Mouse (Mus musculus) cerebellum, adult 11 months (tissue): ENCODE results near the gene Rab42.
"Not testable (repeated sequence)": the region's sequence is repeated elsewhere in the genome, so short reads cannot be mapped to it uniquely, and the experiment has no call there.

Experiments
- DNase-seq: peaks from one replicate; pipeline ENCODE4 v3.0.0; 2022

Gene Rab42

GRCm38 (mm10) chr4:132311209-132311608 lies 8.0 kb upstream of the Rab42 start:
- no peak for DNase-seq

DNA sequence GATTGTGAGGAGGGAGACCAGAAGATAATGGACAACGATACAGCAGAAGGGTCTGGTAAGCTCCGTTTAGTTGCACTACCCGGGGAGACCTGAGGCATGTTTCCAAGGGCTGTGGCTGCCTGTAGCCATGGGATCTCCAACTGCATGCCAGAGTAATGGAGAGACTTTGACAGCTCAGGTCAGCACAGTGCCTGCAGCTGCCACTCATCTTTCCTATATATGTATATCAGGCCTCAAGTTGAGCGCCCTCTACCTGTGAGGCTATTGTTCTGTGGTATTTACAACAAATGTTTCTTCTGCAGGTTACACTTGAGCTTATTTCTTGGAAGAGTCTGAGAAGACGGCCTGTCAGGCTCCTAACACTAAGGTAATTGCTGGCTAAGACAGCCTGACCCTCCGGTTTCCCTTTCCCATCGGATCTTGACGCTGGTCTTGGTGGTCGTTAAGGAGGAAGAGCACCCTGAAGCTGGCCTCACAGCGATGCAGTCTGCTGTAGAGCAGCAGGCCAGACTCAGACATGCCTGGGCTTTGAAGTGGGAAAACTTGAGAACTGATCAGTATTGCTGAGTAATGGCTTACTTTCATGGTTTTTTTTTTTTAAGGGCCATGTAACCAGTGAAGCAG lies 6.8 kb upstream of the Rab42 start:
- DNase-seq, result peak; percentile 22

DNA sequence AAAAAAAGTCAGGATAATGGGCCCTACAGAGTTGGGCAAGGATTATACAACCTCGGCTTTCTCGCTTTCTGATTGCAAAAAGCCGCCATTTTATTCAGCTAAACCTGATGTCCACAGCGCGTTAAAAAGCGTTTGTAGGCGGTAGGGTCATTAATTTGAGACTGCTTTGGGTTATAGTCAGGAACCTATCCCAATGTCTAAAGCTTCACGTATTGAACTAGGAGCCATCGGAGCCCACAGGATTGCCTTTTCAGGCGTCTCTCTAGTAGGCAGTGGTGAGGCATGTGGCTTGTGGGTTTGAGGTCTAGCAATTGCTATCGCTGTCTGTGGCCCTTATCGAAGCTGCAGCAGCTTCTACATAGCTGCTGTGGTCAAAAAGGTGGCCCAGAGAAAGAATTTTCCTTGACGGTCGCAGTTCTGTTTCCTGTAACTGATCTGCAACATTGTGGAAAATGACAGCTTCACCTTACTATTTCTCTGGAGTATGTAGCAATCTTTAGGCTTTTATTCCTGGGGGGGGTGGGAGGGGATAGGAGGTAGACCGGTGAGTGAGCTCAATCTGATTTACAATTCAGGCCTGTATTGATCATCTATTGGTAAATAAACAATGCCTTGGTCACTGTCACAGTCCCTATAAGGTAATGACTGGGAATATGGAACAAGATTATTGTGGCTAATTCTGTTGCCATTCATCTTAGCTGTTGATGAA lies 6.1 kb upstream of the Rab42 start:
- DNase-seq, result no peak

GRCm38 (mm10) chr4:132308437-132309139 lies 5.4 kb upstream of the Rab42 start:
- peak; percentile 86 for DNase-seq

GRCm38 (mm10) chr4:132306004-132306403 lies 2.8 kb upstream of the Rab42 start:
- DNase-seq, result no peak

DNA sequence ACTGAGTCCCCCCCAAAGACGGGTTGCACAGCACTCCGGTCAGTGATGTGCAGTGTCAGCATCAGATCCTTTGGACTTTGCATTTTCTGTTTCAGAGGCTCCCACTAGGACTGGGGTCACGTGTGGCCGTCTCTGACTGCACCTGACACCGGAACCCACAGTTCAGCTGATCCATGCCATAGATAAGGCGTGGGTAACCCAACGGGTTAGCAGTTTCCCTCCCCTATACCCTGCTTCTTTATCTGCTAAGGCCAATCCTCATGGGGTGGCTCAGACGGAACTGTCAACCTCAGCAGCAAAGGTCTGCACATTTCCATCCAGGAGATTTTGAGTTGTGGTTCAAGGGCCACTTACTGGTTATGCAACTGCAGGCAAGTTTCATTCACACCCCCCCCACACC lies 2.1 kb upstream of the Rab42 start:
- DNase-seq, result no peak

- DNase-seq, result not testable (repeated sequence)
These were observed 299 bp upstream of the Rab42 start for GRCm38 (mm10) chr4:132303484-132303883.

- DNase-seq, result no peak
These were observed 933 bp downstream of the Rab42 start for GRCm38 (mm10) chr4:132301965-132302938.

DNA sequence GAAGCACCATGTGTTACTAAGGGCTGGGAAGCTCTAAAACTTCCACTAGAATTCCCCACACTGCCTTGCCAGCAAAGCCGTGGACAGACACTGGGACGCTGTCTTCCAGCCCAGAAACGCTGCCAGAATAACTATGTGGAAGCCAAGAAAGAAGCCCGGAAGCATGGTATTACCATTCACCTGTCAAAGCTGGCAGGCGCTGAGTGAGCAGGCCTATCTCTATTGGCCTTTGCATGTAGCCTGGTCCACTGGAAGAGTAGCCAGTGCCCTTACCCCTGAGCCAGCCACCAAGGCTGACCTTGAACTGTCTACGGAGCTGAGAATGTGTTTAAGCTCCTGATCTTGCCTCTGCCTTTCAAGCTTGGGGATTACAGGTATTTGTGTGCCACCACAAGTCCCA lies 1.7 kb downstream of the Rab42 start:
- DNase-seq, result no peak

- DNase-seq, result no peak
These were observed 3.3 kb downstream of the Rab42 start for GRCm38 (mm10) chr4:132299849-132300248.

DNA sequence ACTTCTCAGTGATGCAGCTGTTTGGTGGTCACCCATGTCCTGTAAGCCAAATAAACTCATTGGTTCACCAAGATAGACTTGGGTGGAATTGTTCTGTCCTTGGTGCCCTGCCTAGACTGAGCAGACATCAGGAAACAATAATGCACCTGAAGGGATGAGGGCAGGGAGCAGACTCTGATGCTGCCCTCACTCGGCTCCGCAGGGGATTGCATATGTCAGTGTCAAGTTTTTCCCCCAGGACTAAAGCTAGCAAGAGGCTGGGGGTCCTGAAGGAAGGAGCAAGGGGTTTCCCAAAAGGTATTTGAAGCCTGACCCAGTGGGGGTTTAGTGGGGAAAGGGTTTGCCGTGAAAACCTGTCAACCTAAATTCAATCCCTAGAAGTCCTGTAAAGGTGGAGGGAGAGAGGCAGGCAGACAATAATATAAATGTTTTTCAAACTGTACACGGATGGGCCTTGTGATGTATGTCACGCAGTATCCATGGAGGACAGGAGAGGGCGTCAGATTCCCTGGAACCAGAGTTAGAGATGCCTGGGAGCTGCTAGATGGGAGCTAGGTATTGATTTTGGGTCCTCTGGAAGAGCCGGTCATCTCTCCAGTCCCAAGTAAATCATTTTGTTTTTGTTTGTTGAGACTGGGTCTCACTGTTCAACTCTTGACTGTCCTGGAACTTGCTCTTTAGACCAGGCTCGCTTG lies 7.3 kb downstream of the Rab42 start:
- DNase-seq, result no peak

DNA sequence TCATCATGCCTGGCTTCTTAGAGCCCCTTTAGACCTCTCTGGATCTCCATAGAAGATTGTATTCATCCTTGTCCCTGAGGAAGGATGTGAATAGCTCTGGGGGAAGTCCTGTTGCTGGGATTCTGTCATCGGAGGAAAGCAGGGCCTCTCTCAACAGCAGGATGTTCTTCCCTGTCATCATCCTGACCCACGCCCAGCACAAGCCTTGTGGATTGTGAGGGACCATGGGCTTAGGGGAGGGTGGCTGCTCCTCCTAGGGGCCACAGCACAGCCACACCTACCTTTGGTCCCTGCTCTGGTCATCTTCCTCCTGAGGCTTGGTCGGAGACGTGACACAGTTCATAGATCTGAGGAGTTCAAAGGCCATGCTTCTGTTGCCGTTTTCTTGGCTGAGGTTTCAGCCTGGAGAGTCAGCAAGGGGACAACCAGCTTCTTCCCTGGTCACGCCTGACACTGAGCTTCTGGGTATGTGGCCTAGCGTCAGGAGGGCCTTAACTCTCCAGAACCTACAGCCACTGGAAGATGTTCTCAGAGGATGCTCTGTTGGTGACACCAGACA lies 9.4 kb downstream of the Rab42 start:
- no peak for DNase-seq

DNA sequence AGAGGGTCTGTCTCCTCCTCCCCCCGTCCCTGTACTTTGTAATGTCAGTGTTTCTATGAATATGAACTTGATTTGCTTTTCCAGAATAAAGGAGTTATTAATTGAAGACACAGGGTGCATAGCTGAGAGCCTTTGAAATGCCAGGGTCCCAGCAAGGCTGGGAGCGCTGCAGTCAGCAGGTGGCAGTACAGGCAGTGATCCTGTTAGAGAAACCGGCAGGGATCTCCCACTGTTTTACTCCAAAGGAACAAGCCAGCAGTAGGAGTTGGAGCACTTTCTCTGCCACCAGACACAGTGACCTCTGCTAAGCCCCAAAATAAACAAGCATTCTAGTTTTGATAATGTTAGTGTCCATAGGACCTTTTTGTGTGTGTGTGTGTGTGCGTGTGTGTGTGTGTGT lies 10.2 kb downstream of the Rab42 start:
- DNase-seq, result no peak

DNA sequence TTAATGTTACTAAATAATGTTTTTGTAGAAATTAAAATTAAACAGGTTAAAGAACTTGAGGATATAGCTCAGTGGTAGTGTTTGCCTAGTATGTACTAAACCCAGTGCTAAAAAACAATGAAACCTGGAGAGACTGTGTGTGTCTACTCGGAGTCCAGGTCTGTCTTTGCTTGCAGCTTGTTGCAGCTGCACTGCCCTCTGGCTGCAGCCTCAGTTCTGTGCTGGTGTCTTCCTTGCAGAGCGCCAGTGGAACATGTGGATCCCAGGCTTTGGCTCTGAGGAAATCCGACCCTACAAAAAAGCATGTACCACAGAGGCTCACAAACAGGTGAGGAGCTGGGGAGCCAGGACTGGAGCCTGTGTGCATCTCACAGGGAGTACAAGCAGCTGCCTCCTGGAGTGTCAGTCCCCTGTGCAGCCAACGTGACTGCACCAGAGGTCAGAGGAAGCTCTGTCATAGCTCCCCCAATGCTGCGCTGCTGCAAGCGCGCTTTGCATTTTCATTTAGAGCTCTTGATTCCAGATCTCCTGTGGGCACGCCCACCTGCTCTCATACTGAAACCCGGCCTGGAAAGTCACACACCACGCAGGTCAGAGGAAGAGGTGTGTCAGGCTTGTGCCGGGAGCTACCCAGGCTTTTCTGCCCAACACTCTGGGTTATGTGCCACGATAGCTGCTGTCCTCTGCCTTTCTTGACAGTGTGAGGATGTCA lies 11.4 kb downstream of the Rab42 start:
- no peak for DNase-seq

GRCm38 (mm10) chr4:132291056-132291455 lies 12.1 kb downstream of the Rab42 start:
- DNase-seq, result no peak

GRCm38 (mm10) chr4:132288840-132289239 lies 14.3 kb downstream of the Rab42 start:
- not testable (repeated sequence) for DNase-seq

DNA sequence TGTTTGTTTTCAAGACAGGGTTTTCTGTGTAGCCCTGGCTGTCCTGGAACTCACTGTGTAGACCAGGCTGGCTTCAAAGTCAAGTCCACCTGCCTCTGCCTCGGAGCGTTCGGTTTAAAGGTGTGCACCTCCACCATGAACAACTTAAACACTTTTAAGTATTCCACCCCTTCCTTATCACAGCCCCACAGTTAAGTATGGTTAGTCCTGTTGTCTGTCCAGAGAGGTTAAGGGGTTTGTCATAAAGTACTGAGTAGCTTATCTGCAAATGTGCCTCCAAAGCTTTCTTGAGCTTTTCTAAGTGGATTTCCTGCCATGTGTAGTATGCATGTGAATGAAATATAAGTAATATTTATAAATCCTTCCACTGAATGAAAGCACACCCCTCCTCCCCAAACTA lies 27.2 kb downstream of the Rab42 start:
- DNase-seq, result no peak

- DNase-seq, result peak; percentile 91
These were observed 28.9 kb downstream of the Rab42 start, which contains the start of gene Taf12 for GRCm38 (mm10) chr4:132274156-132274862. Taf12 (plus strand) TSS chr4:132274375.

- no peak for DNase-seq
These were observed 30.0 kb downstream of the Rab42 start for GRCm38 (mm10) chr4:132273166-132273565.
